Mouse (Mus musculus) lung, embryonic 16.5 days (tissue): ENCODE measurements around the gene Icmt. TPM values are rescaled to one million over a fixed set of nuclear protein-coding genes. Genes with fewer than 3 reads are reported as not detected.
A peak's percentile ranks its signal among the peaks of the same experiment; 100 is the strongest.

Source experiments
- ATAC-seq: fragments of 200-750 bp; cut with Nextera tagmentation; 2 replicates; pipeline ENCODE4 v1.8.0; 2017; ENCODE audit warnings: low read depth, mild to moderate bottlenecking, moderate library complexity
- H3K27ac ChIP-seq: fragments of 300-500 bp; sonication (generic); 2 replicates; pipeline ENCODE4 v1.5.1; 2014; ENCODE audit warnings: mild to moderate bottlenecking, control low read depth, low read length
- H3K27me3 ChIP-seq: fragments of 300-500 bp; sonication (generic); 2 replicates; pipeline ENCODE4 v1.6.1; 2014; ENCODE audit warnings: low read depth, low read length, mixed read lengths; ENCODE audit not compliant: control insufficient read depth, insufficient read depth
- H3K36me3 ChIP-seq: fragments of 300-500 bp; sonication (generic); 2 replicates; pipeline ENCODE4 v1.6.1; 2014; ENCODE audit warnings: low read length; ENCODE audit not compliant: control insufficient read depth, insufficient read depth
- H3K4me1 ChIP-seq: fragments of 300-500 bp; sonication (generic); replicated peaks from 2 replicates; pipeline ENCODE4 v1.6.1; 2014; ENCODE audit warnings: low read length, mixed read lengths; ENCODE audit not compliant: control insufficient read depth, insufficient read depth
- H3K4me2 ChIP-seq: fragments of 300-500 bp; sonication (generic); 2 replicates; pipeline ENCODE4 v1.6.1; 2014; ENCODE audit warnings: low read depth, low read length, control low read depth
- H3K4me3 ChIP-seq: fragments of 300-500 bp; sonication (generic); 2 replicates; pipeline ENCODE4 v1.5.1; 2014; ENCODE audit warnings: mild to moderate bottlenecking, low read length, control low read depth
- H3K9ac ChIP-seq: fragments of 300-500 bp; sonication (generic); 2 replicates; pipeline ENCODE4 v1.6.1; 2014; ENCODE audit warnings: low read length, control low read depth
- H3K9me3 ChIP-seq: fragments of 300-500 bp; sonication (generic); 2 replicates; pipeline ENCODE4 v1.6.1; 2016; ENCODE audit warnings: low read length; ENCODE audit not compliant: control insufficient read depth
- WGBS: fragments of 180-500 bp; shearing (Covaris S2); extraction: QIAGEN DNeasy Blood & Tissue Kit; methylation state at CpG from one replicate; pipeline ENCODE4 v1.1.7; 2014; 5-methylcytosine and 5-hydroxymethylcytosine counted together
- polyA plus RNA-seq: library from polyadenylated mRNA; unstranded; fragments of >200 nt; fragmentation: Nextera tagmentation; extraction: Ambion mirVana; gene quantifications from 2 replicates; pipeline ENCODE4 v1.2.1, GENCODE M21; 2015

Gene Icmt
- polyA plus RNA-seq, 1 experiment from 2014 or later, result 24.0 TPM

GRCm38 (mm10) chr4:152291562-152291961 lies 5.5 kb upstream of the Icmt start, which contains the start of gene Hes3:
TSS of gene Hes3 (minus strand) at chr4:152291662.
- H3K9ac ChIP-seq, result no peak within 1 kb of the TSS
- H3K27ac ChIP-seq, result no peak within 1 kb of the TSS
- H3K4me3 ChIP-seq, result no peak within 1 kb of the TSS
- H3K4me2 ChIP-seq, result no peak within 1 kb of the TSS
- peaks cover 8% of the 10 kb centered on the region; the same call in 1 of the 2 replicates for H3K4me1 ChIP-seq
- no peak for ATAC-seq
- no peaks in the 10 kb centered on the region for H3K36me3 ChIP-seq
- 33% methylated on average over 6 of the region's 6 CpGs for WGBS
- H3K9me3 ChIP-seq, result no peaks in the 10 kb centered on the region
- peaks cover 53% of the 10 kb centered on the region for H3K27me3 ChIP-seq

GRCm38 (mm10) chr4:152292102-152292765 lies 4.8 kb upstream of the Icmt start:
- H3K4me1 ChIP-seq, result peaks cover 8% of the 10 kb centered on the region; the same call in 1 of the 2 replicates
- ATAC-seq, result no peak
- 20% methylated on average over 12 of the region's 12 CpGs for WGBS
- H3K4me2 ChIP-seq, result no peak overlapping the region
- H3K36me3 ChIP-seq, result no peaks in the 10 kb centered on the region
- no peaks in the 10 kb centered on the region for H3K9me3 ChIP-seq
- H3K27me3 ChIP-seq, result peaks cover 46% of the 10 kb centered on the region
- H3K4me3 ChIP-seq, result no peak overlapping the region
- H3K27ac ChIP-seq, result no peak overlapping the region
- H3K9ac ChIP-seq, result no peak overlapping the region

- 46% methylated on average over 10 of the region's 10 CpGs for WGBS
- Histone ChIP-seq H3K27ac (0 out of 2 replicates have a peak overlapping the region, but pooled peaks have one; percentile 16), H3K4me3 (no peak overlapping the region), H3K9ac (no peak overlapping the region), H3K4me1 (peaks cover 15% of the 10 kb centered on the region), H3K36me3 (no peaks in the 10 kb centered on the region), H3K9me3 (no peaks in the 10 kb centered on the region), H3K27me3 (peaks cover 32% of the 10 kb centered on the region), H3K4me2 (no peak overlapping the region)
- no peak for ATAC-seq
Observed at GRCm38 (mm10) chr4:152294188-152294929, 2.7 kb upstream of the Icmt start.

DNA sequence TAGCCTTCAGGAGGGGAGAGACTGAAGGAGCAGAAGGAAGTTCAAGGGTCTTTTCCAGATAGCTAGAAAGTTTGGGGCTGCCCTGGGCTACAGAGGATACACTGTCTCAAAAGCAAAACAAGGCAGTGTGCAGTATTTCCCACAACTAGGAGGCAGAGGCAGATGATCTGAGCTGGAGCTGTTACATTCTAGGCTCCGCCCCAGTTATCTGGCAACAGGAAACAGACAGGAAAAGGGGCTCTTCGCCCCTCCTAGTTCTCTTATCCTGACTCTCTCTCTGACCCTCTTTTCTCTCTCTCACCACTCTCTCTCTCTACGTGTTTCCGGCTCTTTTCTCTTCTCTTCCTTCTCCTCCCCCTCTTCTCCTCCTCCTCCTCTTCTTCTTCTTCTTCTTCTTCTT lies 1.1 kb upstream of the Icmt start:
- Histone ChIP-seq H3K4me2 (no peak overlapping the region), H3K9ac (no peak overlapping the region), H3K27ac (peak overlapping the region; percentile 44), H3K27me3 (peaks cover 17% of the 10 kb centered on the region), H3K4me3 (no peak overlapping the region), H3K36me3 (peaks cover 11% of the 10 kb centered on the region; the same call in 1 of the 2 replicates), H3K4me1 (peaks cover 15% of the 10 kb centered on the region), H3K9me3 (no peaks in the 10 kb centered on the region)
- 14% methylated on average over 4 of the region's 4 CpGs for WGBS
- ATAC-seq, result no peak

DNA sequence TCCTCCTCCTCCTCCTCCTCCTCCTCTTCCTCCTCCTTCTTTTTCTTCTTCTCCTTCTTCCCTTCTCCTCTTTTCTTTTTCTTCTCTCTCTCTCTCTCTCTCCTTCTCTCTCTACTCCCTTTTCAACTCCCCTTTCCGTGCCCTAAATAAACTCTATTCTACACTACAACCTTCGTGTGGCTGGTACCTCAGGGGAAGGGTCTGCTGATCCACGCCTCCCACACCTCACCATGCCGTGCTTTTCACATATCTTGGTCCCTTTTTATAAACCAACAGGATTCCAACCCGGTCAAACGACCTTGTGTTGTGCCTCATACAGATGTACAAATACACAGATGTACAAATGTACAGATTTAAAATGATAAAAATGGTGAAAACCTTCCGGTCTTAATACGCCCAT lies 656 bp upstream of the Icmt start:
- H3K27me3 ChIP-seq, result peaks cover 12% of the 10 kb centered on the region
- WGBS, result 8% methylated on average over 8 of the region's 8 CpGs
- peak overlapping the region; percentile 62 for H3K4me2 ChIP-seq
- peak overlapping the region; percentile 51 for H3K27ac ChIP-seq
- peaks cover 15% of the 10 kb centered on the region for H3K4me1 ChIP-seq
- peak overlapping the region; percentile 72 for H3K9ac ChIP-seq
- H3K9me3 ChIP-seq, result no peaks in the 10 kb centered on the region
- peak overlapping the region; percentile 65 for H3K4me3 ChIP-seq
- ATAC-seq, result no peak
- H3K36me3 ChIP-seq, result peaks cover 11% of the 10 kb centered on the region; the same call in 1 of the 2 replicates

- Histone ChIP-seq H3K4me2 (no peak overlapping the region), H3K36me3 (peaks cover 18% of the 10 kb centered on the region), H3K9me3 (no peaks in the 10 kb centered on the region), H3K27ac (no peak overlapping the region), H3K4me3 (no peak overlapping the region), H3K4me1 (peaks cover 15% of the 10 kb centered on the region), H3K9ac (no peak overlapping the region), H3K27me3 (no peaks in the 10 kb centered on the region)
- no peak for ATAC-seq
- 80% methylated on average over 14 of the region's 14 CpGs for WGBS
Observed at GRCm38 (mm10) chr4:152298836-152299235, 1.8 kb downstream of the Icmt start.

DNA sequence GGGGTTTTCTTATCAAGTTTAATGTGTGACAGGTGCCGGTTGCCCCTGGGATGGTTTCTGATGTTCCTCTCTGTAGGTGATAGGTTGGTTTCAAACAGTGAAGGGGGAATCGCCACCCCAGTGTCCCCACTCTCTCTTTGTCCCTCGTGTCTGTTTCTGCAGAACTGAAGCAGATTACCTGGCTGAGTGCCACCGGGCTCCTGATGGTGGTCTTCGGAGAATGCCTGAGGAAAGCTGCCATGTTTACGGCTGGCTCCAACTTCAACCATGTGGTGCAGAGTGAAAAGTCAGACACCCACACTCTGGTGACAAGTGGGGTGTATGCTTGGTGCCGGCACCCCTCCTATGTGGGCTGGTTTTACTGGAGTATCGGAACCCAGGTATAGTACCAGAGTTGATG lies 3.3 kb downstream of the Icmt start:
- no peaks in the 10 kb centered on the region for H3K27me3 ChIP-seq
- H3K36me3 ChIP-seq, result peaks cover 27% of the 10 kb centered on the region
- ATAC-seq, result no peak
- H3K4me3 ChIP-seq, result no peak overlapping the region
- no peak overlapping the region for H3K27ac ChIP-seq
- no peak overlapping the region for H3K4me2 ChIP-seq
- peaks cover 15% of the 10 kb centered on the region for H3K4me1 ChIP-seq
- 91% methylated on average over 8 of the region's 8 CpGs for WGBS
- no peaks in the 10 kb centered on the region for H3K9me3 ChIP-seq
- H3K9ac ChIP-seq, result no peak overlapping the region

- no peak for ATAC-seq
- Histone ChIP-seq H3K9ac (no peak overlapping the region), H3K4me3 (no peak overlapping the region), H3K9me3 (no peaks in the 10 kb centered on the region), H3K36me3 (peaks cover 27% of the 10 kb centered on the region), H3K4me2 (no peak overlapping the region), H3K27ac (no peak overlapping the region), H3K27me3 (no peaks in the 10 kb centered on the region), H3K4me1 (peaks cover 7% of the 10 kb centered on the region)
- 71% methylated on average over 11 of the region's 11 CpGs for WGBS
Observed at GRCm38 (mm10) chr4:152302012-152302411, 5.0 kb downstream of the Icmt start.

- no peak for ATAC-seq
- 86% methylated on average over 10 of the region's 10 CpGs for WGBS
- Histone ChIP-seq H3K4me2 (no peak overlapping the region), H3K27me3 (no peaks in the 10 kb centered on the region), H3K36me3 (peaks cover 27% of the 10 kb centered on the region), H3K9me3 (no peaks in the 10 kb centered on the region), H3K4me1 (peaks cover 2% of the 10 kb centered on the region), H3K4me3 (no peak overlapping the region), H3K9ac (no peak overlapping the region), H3K27ac (no peak overlapping the region)
Observed at GRCm38 (mm10) chr4:152303172-152303571, 6.1 kb downstream of the Icmt start.
